Mouse (Mus musculus) left cerebral cortex, adult 11 months (tissue): Measurements from ENCODE around the gene Wfs1.
"Not testable (repeated sequence)": the region's sequence is repeated elsewhere in the genome, so short reads cannot be mapped to it uniquely, and the experiment has no call there.

Experiments
- DNase-seq: peaks from one replicate; pipeline ENCODE4 v3.0.0; 2022; ENCODE audit warnings: low spot score

The Wfs1 gene

DNA sequence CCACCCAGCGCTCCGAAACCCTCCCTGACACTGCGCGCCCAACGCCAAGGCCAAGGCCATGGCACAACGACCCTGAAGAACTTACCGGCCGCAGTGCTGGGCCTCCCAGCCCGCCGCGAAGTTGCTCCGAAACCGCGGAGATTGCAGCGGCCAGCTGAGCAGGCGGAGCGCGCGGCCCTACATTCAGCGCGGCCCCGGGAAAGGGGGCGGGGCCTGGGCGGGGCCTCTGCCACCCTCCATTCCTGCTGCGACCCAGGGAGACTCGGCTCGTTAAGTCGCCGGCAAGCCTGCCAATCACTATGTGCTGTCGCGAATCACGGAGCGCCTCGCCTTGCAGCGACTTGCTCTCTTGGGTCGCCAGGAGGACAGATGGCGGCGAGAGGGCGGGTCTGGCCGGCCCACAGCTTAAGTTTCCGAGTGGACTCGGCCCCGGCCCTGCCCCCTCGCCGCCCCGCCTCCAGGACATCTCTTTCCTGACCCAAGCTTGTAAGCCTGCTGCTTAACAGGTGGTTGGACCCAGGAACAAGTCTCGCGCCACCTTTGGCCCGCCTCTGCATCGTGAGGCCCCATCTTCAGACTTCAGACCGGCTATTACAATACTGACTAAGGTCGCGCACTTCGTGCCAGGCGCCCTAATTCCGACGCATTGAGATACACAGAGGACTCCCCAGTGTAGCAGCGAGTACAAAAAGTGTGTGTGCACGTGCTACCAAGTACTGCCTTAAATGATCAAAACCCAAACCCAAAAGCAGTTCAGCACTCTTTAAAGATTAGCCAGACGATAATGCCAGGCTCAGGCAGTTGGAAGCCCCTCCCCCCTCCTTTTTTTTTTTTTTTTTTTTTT, at the start of gene Wfs1:
TSS of gene Wfs1 (minus strand) at position 425 of the 844 bp plus-strand sequence.
- DNase-seq, result peak; percentile 94

DNA sequence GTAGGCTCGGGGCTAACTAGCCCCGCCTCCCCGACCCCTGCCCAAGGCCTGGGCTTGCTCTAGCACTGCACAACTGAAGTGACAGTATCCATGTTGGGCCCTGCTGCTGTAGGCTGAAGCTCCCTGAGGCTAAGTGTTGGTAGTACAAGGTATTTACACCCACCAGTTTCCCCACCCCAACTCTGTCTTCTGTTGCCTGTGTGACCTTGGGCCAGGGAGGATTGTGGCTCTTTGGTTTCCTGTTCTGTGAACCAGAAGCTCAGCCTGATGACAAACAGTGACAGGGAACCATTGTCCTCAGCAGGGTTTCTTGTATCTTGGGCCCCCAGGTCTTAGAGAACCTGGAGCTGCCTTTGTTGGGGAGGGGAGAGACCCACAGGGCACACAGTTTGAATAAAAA, 47.9 kb upstream of the Wfs1 start:
- DNase-seq, result no peak

DNA sequence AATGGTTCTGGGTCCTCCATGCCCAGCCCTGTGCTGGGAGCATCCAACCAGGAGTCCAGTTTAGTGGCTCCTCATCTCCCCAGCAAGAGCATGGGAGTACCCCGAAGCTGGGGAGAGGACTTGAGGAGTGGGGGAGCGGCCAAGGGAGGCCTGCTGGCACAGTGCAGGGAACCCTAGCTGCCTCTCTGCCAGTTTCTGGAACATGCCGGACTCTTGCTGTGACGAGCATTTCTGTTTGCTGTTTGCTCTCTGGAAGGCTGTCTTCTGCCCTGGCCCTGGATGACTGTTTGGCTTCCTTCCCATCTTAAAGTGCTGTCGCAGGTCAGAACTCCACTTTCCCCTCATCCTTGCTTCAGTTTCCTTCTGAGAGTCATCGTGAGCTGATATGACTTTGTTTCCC, 46.9 kb upstream of the Wfs1 start:
- no peak for DNase-seq

DNA sequence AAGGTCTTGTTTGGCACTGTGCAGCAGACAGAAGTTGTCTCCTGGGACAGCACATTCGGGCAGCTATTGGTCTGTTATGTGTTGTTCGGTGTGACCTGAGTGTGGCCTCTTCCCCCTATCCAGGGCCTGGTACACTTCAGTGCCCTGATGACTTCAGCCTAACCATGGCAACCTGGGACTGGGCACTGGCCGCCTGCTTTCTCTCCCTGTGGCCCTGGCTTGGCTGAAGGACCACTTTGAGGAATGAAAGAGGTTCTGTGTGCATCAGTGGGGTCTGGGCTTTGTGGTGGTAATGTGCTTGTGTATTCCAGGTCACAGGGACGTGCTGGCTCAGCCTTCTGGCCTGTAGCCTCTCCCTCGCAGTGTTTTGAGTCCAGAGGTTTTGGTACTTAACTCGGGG, 46.2 kb upstream of the Wfs1 start:
- peak; percentile 58 for DNase-seq

DNA sequence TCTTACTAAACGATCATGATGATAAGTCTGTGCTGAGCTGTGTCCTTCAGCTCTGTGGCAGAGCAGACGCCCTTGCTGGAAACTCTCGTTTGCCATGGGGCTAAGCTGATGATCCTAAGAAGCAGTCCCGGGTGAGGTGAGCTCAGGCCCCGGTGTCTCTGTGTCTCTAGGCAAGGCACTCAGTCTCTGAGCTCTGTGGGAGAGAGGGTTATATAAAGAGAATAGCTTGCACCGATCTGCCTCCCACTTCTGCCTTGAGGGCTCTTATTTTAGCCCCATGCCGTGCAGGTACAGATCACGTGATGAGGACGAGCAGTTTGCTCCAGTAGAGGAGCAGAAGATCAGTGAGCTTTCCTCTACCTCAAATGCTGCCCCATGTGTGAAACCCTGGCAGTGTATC, 41.7 kb upstream of the Wfs1 start:
- no peak for DNase-seq

DNA sequence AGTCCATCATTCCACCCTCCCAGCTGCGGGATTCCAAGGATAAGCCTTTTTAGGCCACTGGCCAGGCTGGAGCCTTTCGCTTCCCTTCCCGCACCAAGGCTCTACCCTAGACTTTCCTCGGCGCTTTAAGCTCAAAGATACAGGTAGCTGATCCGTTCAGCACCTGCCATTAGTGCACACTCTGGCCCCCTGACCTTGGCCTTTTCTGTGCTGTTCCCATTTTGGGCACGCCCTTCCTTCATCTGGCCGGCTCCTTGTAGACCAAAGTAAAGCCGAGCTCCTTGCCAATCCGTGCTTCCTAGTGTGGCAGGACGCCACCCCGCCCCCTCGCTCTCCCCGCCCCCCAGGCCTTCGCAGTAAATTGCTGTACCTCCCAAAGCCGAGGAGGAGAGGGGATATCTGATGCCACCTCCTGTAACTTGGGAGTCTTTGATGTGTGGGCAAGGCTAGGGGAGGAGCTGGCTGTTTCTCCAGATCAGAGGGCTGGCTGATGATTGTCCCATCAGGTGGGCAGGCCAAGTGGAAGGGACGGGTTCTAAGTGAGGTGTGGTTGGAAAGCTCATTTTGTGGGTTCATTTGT, 40.4 kb upstream of the Wfs1 start:
- DNase-seq, result no peak

DNA sequence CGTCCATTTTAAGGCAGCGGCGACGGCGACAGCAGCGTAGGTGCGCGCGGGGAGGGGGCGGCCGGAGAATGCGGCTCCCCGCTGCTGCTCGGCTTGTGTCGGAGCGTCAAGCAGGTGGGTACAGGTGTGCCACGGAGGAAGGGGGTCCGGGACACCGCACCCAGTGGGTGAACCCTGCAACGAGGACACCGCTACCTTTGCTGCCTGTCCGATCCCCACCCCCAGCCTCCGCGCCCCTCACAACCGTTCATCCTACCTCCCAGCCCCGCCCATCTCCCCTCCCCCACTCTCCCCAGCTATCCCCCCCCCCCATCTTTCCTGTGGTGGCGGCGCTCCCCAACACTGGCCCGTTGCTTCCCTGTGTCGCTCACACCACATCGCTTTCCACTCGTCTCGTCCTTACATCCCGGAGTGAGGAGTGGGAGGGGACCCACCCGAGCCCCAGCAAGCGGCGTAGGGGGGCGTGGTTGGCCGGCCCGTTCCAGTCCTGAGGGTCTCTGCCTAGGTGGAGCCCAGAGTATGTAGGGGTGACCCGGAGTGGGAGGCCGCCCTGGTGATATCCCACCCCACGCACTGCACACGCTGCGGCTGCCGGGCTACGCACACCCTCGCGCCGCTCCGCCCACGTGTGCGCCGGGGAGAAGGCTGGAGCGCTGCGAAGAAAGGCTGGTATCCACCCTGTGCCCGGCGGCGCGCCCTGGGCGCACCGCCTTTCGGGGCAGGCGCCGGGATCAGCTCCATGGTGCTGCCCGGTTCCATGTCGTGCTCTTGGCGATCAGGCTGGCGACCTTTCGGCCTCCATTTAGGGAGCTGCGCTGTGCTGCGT, 39.7 kb upstream of the Wfs1 start:
- DNase-seq, result no peak

DNA sequence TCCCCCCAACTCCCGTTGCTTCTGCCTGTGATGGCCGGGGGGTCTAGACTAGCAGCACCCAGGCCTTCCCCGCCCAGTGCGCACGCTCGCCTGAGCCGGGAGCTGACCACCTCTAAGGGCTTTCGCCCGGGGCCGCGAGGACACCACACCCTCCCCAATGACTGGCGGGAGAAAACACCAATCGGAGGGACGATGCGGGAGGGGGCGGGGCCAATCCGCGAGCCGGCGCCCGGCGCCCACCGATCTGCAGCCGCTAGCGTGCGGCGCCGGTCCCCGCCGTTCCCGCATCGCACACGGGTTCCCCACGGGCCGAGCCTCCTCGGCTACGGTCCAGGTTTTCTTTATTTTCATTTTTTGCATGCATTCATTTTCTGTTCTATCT, 39.1 kb upstream of the Wfs1 start:
- DNase-seq, result peak; percentile 86

DNA sequence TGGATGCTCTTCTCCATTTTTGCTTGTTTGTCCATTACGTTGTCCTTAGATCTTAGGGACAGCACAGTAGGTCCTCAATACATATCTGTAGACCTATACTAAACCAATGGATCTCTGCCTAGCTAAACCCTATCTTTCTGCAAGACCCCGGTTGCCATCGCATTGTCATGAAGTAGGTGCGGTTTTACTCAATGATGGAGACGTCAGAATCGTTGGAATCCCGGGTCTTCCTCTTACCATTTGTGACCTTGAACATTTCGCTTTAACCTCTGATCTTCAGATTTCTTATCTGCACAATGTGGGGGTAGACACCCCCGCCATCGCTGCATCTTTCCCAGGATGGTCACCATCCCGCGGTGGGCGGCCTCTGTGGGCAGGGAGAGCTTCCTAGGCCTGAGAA, 38.7 kb upstream of the Wfs1 start:
- no peak for DNase-seq

DNA sequence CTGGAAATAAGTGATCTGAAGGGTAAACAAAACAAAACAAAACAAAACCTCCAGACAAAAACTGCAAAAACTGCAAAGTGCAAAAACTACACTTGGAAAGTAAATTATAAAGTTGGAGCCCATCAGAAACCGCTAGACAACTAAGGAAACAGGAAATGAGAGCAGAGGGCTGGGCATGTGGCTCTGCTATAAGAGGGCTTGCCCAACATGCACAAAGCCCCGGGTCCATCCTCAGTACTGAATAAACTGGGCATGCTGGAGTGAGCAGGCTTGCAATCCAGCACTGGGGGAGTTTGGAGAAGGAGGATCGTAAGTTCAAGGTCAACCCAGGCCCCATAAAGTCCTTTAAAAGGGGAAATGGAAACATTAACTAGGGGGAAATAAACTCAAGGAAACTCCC, 28.2 kb upstream of the Wfs1 start:
- no peak for DNase-seq

DNA sequence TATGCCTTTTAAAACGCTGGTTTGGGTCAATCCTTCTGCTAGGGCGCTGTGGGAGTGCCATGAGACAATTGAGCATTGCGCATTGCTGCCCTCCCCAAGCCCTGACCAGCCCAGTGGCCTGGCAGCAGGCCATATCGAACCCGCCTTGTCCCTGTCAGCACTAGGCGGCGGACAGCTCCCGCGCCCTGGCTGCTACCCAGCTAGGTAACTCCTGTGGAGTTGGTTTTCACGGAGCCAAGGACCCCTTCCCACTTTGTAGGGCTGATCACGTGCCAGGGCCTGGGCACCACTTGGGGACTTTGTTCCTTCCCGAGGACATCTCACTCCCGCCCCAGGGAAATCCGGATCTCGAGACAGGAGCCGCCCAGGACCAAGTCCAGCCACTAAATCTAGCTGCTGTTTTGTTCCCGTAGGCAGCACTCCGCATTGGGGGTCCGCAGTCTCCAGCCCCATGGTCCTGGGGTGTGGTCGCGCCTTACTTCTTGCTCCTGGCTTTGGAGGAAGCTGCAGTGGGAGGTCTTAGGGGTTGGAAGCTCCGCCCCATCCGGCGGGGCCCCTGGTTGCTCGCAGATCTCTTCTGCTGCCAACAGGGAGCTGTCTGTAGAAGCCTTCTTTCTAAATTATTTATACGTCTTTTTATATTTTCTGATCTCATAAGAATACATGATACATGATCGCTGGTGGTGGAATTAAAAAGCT, 26.8 kb upstream of the Wfs1 start:
- DNase-seq, result no peak

DNA sequence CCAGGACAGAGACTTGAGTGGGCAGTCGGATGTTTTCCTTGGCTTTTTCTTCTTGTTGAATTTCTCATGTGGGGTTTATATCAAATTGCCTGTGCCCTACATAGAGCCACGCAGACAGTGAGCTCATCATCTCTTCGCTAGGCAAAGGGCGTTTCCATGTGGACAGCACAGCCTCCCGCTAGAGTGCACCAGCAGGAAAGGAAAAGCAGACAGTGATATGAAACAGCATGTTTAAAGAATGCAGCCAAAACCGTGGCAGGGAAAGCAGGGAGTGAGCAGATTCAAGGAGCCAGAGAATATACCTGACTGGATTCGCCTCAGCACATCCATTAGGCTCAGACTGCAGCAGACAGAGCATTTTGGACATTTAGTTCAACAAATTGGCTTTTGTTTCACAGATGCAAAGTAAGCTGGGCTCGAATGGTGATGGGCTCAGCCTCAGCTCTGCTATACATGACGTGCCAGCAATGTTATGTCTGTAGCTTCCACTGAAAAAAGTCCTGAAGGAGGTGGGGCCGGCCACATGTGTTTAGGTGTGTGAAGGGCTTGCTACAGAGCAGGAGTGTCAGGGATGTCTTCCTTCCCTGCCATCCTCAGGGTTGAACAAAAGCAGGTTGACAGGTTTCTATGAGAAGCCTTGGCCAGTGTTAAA, 21.8 kb upstream of the Wfs1 start:
- DNase-seq, result peak; percentile 46

DNA sequence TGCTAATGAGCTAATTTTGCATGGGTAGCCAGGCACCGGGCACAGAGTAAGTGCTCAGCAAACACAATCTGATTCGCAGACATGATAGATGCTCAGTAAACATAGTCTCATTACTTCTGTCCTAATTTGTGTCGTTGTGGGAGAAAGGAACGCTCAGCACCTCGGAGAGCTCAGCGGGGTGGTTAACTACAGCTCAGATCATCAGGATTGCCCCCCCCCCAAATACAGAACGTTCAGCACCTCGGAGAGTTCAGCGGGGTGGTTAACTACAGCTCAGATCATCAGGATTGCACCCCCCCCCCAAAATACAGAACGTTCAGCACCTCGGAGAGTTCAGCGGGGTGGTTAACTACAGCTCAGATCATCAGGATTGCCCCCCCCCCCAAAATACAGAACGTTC, 20.8 kb upstream of the Wfs1 start:
- DNase-seq, result not testable (repeated sequence)

DNA sequence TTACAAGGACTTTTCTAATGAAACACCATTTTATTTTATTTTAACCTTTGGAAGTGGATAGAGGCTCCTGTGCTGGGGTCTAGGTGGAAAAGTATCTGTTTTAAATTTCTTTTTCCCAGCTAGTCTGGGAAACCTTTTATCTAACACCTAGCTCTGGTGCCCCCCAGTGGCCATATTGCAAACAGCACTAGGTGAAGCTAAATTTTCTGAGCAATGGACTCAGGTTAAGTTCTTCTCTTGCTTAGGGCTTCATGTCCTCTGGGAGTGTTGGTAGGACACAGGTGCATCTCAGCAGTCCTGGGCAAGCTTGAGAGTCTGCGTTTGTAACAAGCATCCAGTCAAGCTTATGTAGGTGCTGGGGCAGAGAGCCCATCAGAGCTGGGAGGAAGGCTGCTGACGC, 13.0 kb upstream of the Wfs1 start:
- DNase-seq, result peak; percentile 58

DNA sequence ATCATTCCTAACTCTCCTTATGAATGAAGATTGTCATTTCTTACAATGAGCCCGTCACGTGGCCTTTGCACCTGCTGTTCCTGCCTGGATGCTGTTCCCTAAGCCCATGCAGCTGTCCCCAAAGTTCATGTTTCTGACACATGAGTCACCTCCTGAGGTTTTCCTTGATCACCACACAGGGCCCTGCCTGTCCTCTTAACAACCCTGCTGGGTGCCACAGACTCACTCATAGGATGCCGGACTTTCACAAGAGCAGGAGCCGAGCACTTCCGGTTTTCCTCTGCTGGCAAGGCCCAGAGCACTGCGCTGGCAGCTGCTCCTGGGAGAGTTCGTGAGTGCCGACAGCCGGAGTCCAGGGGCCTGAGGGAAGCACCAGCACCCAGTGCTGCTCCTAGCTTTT, 12.0 kb upstream of the Wfs1 start:
- DNase-seq, result no peak

DNA sequence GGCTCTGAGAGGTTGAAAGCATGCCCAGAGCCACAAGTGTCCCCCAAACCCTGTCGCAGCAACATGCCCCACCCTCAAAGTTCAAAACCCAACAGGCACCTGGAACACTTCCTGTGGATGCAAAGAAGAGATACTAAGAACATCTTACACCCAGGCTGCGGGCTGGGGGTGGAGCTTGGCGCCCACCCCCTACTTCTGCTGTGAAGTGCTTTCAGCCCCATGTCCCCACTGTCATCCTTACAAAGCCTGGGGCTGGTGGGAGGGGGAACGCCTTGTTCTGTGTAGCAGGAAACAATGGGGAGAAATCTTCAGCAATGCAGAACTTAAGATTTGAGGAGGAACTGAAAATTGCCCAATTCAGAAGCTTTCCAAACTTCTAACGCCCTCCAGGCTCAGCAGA, 9.0 kb upstream of the Wfs1 start:
- DNase-seq, result no peak

DNA sequence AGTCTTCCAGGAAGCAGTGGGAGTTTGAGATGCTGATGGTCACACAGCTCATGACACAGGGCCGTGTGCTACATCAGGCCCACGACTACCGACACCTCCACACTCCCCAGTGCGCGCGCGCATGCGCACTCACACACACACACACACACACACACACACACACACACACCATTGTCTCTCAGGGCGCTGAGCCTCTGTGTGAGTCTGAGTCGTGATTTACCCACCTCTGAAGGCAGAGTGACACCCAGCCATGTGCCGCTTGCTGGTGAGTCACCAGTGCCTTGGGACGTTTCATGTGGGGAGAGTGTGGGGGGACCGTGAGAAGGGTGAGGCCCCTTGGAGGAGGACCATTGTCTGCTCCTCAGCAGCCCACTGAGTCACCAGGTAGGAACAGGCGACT, 7.4 kb upstream of the Wfs1 start:
- DNase-seq, result peak; percentile 29

DNA sequence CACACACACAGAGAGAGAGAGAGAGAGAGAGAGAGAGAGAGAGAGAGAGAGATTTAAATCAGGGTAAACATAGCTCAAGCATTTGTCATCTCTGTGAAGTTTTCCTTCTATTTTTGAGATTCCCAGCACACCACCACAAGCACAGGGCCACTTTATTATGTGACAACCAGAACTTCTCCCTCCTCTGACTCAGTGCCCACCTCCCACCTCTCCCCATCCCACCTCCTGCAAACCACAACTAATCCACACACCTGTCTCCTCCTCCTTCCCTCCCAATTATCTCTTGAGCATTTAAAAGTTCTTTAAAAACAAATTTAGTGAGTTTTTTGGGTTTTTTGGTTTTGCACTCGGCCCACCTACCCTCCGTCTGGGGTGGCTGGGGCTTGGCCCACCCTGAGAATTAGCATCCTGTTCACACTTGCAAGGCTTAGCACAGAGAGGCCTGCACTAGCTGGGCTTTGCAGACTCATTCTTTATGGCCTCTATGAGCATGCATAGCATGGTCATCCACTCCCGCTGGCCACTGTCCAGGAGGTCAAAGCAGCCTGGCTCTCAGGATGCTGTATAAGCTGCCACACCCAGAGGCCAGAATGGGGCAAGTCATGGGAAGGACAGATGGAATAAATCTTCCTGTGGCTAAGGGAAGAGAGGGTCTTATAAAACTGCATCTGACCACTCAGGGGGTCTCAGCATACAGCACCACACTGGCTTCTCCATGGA, 1.8 kb upstream of the Wfs1 start:
- DNase-seq, result no peak

DNA sequence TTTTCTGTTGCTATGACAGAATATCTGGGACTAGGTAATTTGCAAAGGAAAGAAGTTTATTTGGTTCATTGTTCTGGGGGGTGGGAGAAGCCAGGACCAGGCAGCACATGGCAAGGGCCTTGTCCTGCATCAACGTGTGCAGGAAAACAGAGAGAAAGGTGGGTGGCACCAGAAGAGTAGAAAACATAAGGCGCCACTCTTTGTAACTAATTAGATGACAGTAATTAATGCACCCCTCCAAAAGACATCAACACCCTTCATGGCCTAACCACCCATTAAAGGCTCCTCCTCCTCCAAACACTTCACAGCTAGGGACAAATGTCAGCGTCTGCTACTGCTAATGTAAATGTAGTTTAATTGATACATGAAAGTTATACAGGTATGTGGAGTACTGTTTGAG, 1.2 kb upstream of the Wfs1 start:
- no peak for DNase-seq

DNA sequence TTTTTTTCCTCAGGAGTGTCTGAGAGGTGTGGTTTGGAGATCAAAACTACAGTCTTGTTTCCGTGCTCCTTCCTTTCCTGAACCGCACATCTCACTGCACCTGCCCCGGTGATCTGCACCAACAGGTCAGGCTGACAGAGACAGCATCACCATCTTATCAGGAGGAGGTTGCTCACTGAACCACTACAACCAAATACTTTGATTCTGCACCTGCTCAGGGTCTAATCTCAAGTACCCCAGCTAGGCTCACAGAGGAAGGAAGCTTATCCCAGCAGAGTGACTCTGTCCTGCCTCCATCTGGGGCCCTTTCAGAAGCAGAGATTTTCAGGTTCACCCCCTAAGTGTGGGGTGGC, 596 bp upstream of the Wfs1 start:
- no peak for DNase-seq

DNA sequence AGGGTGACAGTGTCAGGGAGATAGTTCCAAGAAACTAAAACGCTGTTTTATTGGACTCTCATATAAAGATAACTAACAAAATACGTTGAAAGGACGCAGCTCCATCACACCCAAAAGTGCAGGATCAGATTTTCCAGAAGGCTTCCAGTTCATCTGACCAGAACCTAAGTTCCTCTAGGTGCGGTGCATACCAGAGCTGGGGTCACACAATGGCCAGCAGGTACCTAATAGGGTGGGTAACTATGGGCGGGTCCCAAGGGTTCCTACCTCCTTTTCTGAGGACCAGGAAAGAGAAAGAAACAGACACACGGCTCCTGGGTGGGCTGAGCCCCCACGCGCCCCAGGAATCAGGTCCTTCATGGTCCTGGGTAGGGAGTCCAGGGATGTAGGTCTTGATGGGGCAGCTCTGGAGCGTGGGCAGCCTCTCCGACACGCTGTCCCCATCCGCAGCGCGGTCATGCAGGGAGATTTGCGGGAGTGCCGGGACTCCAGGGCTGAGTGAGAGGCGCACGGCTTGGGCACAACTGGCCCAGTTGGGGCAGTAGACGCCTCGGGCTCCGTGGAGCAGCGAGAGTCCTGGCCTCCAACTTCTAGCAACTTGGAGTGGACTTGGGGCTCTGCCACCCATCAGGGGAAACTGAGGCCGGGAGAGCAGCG, 753 bp downstream of the Wfs1 start:
- no peak for DNase-seq
